In genomic region chr2:153270231-153270915, GRCm38 (mm10) we compare ENCODE assay signal across 8 mouse cellular contexts. TPM values are rescaled to one million over a fixed set of nuclear protein-coding genes. Genes with fewer than 3 reads are reported as not detected.
DNase-seq lines count a peak whose midpoint lies in the region; ATAC-seq and TF ChIP-seq lines count a peak whose summit lies in the region.
"Not testable (repeated sequence)": the region's sequence is repeated elsewhere in the genome, so short reads cannot be mapped to it uniquely, and the experiment has no call there.

No protein-coding gene starts in this region.

- not testable (repeated sequence) for H3K27ac ChIP-seq in forebrain, embryonic 11.5 days (ENCODE audit: low read depth, low read length); intestine, embryonic 15.5 days; liver, embryonic 15.5 days (replicated peaks)
- 0 out of 2 replicates have a peak overlapping the region, but pooled peaks have one; percentile 54 for H3K27ac ChIP-seq in limb, embryonic 15.5 days
- 0 out of 2 replicates have a peak overlapping the region, but pooled peaks have one; percentile 27 for H3K27ac ChIP-seq in lung, embryonic 16.5 days (ENCODE audit: low read length)
- H3K27ac ChIP-seq in midbrain, embryonic 10.5 days (replicated peaks): peak overlapping the region; percentile 39; the same call in 1 of the 2 replicates
- H3K27ac ChIP-seq in stomach, embryonic 16.5 days (ENCODE audit: low read length): peak overlapping the region; percentile 64

- not testable (repeated sequence) for TF ChIP-seq CTCF in G1E (IDR thresholded peaks at IDR 0.05; ENCODE audit: low read depth, low read length)

- H3K4me2 ChIP-seq in forebrain, embryonic 11.5 days (ENCODE audit: low read depth, low read length, severe bottlenecking); intestine, embryonic 15.5 days (replicated peaks); limb, embryonic 15.5 days; liver, embryonic 15.5 days; lung, embryonic 16.5 days (ENCODE audit: low read depth, low read length); stomach, embryonic 16.5 days (ENCODE audit: low read depth, low read length): not testable (repeated sequence)

- not testable (repeated sequence) for H3K9ac ChIP-seq in forebrain, embryonic 11.5 days (ENCODE audit: low read length); intestine, embryonic 15.5 days; limb, embryonic 15.5 days; liver, embryonic 15.5 days; lung, embryonic 16.5 days (ENCODE audit: low read length); stomach, embryonic 16.5 days (ENCODE audit: low read length)

- peak; percentile 43 for ATAC-seq in G1E (ENCODE audit: extremely low read depth, insufficient number of reproducible peaks, low FRiP score, poor library complexity, severe bottlenecking)
- ATAC-seq in forebrain, embryonic 11.5 days (replicated peaks; ENCODE audit: low FRiP score): 0 out of 2 replicates have a peak, but pooled peaks have one; percentile 24
- ATAC-seq in intestine, embryonic 15.5 days: peak; percentile 47
- ATAC-seq in limb, embryonic 15.5 days (ENCODE audit: insufficient number of reproducible peaks, low FRiP score, low TSS enrichment, low read depth): peak; percentile 53; the same call in 1 of the 2 replicates
- 0 out of 2 replicates have a peak, but pooled peaks have one; percentile 13 for ATAC-seq in liver, embryonic 15.5 days (ENCODE audit: insufficient read depth)
- peak; percentile 80 for ATAC-seq in lung, embryonic 16.5 days (ENCODE audit: low read depth)
- ATAC-seq in stomach, embryonic 16.5 days (ENCODE audit: insufficient read depth, low FRiP score): peak; percentile 65; the same call in 1 of the 2 replicates

- H3K36me3 ChIP-seq in G1E (replicated peaks): peaks cover 42% of the 10 kb centered on the region
- not testable (repeated sequence) for H3K36me3 ChIP-seq in forebrain, embryonic 11.5 days (ENCODE audit: control insufficient read depth, insufficient read depth, low read length); stomach, embryonic 16.5 days (ENCODE audit: control insufficient read depth, insufficient read depth, low read length)
- peaks cover 13% of the 10 kb centered on the region for H3K36me3 ChIP-seq in intestine, embryonic 15.5 days
- peaks cover 24% of the 10 kb centered on the region for H3K36me3 ChIP-seq in limb, embryonic 15.5 days
- H3K36me3 ChIP-seq in liver, embryonic 15.5 days (replicated peaks): peaks cover 16% of the 10 kb centered on the region
- peaks cover 18% of the 10 kb centered on the region; the same call in 1 of the 2 replicates for H3K36me3 ChIP-seq in lung, embryonic 16.5 days (ENCODE audit: control insufficient read depth, insufficient read depth, low read length)
- peaks cover 22% of the 10 kb centered on the region for H3K36me3 ChIP-seq in midbrain, embryonic 10.5 days

- H3K9me3 ChIP-seq in G1E (replicated peaks); forebrain, embryonic 11.5 days (ENCODE audit: control insufficient read depth, low read length); intestine, embryonic 15.5 days; limb, embryonic 15.5 days; liver, embryonic 15.5 days (replicated peaks); lung, embryonic 16.5 days (ENCODE audit: control insufficient read depth, low read length); midbrain, embryonic 10.5 days (replicated peaks); stomach, embryonic 16.5 days (replicated peaks; ENCODE audit: control insufficient read depth, low read length): not testable (repeated sequence)

- H3K4me3 ChIP-seq in G1E (ENCODE audit: low read depth, low read length); forebrain, embryonic 11.5 days (ENCODE audit: low read depth, low read length); intestine, embryonic 15.5 days (replicated peaks); limb, embryonic 15.5 days; liver, embryonic 15.5 days (replicated peaks); lung, embryonic 16.5 days (ENCODE audit: low read length); midbrain, embryonic 10.5 days; stomach, embryonic 16.5 days (replicated peaks; ENCODE audit: low read length): not testable (repeated sequence)

- not testable (repeated sequence) for DNase-seq in G1E (ENCODE audit: low spot score); midbrain, embryonic 10.5 days (ENCODE audit: low spot score)
- DNase-seq in forebrain, embryonic 11.5 days (ENCODE audit: low spot score): peak; percentile 38

- 74% methylated on average over 8 of the region's 8 CpGs for WGBS in forebrain, embryonic 11.5 days
- WGBS in intestine, embryonic 15.5 days: 52% methylated on average over 8 of the region's 8 CpGs
- 73% methylated on average over 8 of the region's 8 CpGs for WGBS in limb, embryonic 15.5 days
- 24% methylated on average over 8 of the region's 8 CpGs for WGBS in liver, embryonic 15.5 days (ENCODE audit: insufficient replicate concordance)
- WGBS in lung, embryonic 16.5 days: 48% methylated on average over 8 of the region's 8 CpGs
- whole genome bisulfite sequencing in midbrain, embryonic 10.5 days: 66% methylated on average over 8 of the region's 8 CpGs
- 59% methylated on average over 7 of the region's 8 CpGs for WGBS in stomach, embryonic 16.5 days

- H3K4me1 ChIP-seq in G1E (ENCODE audit: insufficient read depth, low read depth, low read length): peaks cover 72% of the 10 kb centered on the region
- not testable (repeated sequence) for H3K4me1 ChIP-seq in forebrain, embryonic 11.5 days (replicated peaks; ENCODE audit: control insufficient read depth, insufficient read depth, low read length); limb, embryonic 15.5 days; lung, embryonic 16.5 days (replicated peaks; ENCODE audit: control insufficient read depth, insufficient read depth, low read length)
- peaks cover 20% of the 10 kb centered on the region; the same call in 1 of the 2 replicates for H3K4me1 ChIP-seq in intestine, embryonic 15.5 days (replicated peaks)
- H3K4me1 ChIP-seq in liver, embryonic 15.5 days (replicated peaks): peaks cover 36% of the 10 kb centered on the region
- peaks cover 26% of the 10 kb centered on the region for H3K4me1 ChIP-seq in midbrain, embryonic 10.5 days
- H3K4me1 ChIP-seq in stomach, embryonic 16.5 days (ENCODE audit: control insufficient read depth, insufficient read depth, low read length): peaks cover 18% of the 10 kb centered on the region

- not testable (repeated sequence) for H3K27me3 ChIP-seq in G1E (ENCODE audit: insufficient read depth, low read length); forebrain, embryonic 11.5 days (ENCODE audit: control insufficient read depth, insufficient read depth, low read length); intestine, embryonic 15.5 days (replicated peaks); limb, embryonic 15.5 days; liver, embryonic 15.5 days; lung, embryonic 16.5 days (ENCODE audit: control insufficient read depth, insufficient read depth, low read depth, low read length); midbrain, embryonic 10.5 days (ENCODE audit: low read depth, poor library complexity, severe bottlenecking); stomach, embryonic 16.5 days (ENCODE audit: control insufficient read depth, insufficient read depth, low read length)

RNA-seq across cellular contexts. Expression of gene Kif3b, which starts 20.8 kb away (rescaled TPM):
- total RNA-seq in G1E (2014; fragmentation: Nextera tagmentation) (12.0 and 12.9 TPM in 2 replicates), G1E (2017) (25.2 and 26.1 TPM in 2 replicates)
- polyA plus RNA-seq in G1E (2012): 3.0 and 3.7 TPM in 2 replicates
- polyA plus RNA-seq in forebrain, embryonic 11.5 days (2014; fragmentation: Nextera tagmentation; extraction: Ambion mirVana): 7.1 and 7.4 TPM in 2 replicates
- 7.1 and 7.7 TPM in 2 replicates for polyA plus RNA-seq in intestine, embryonic 15.5 days (2015; fragmentation: Nextera tagmentation; extraction: Ambion mirVana)
- 4.8 and 6.7 TPM in 2 replicates for polyA plus RNA-seq in limb, embryonic 15.5 days (2015; fragmentation: Nextera tagmentation; extraction: Ambion mirVana)
- 1.4 and 2.0 TPM in 2 replicates for polyA plus RNA-seq in liver, embryonic 15.5 days (2015; fragmentation: Nextera tagmentation; extraction: Ambion mirVana)
- polyA plus RNA-seq in lung, embryonic 16.5 days (2015; fragmentation: Nextera tagmentation; extraction: Ambion mirVana): 7.1 TPM in 2 replicates
- 7.0 TPM in 2 replicates for polyA plus RNA-seq in midbrain, embryonic 10.5 days (2016; fragmentation: Nextera tagmentation; extraction: Ambion mirVana)
- polyA plus RNA-seq in stomach, embryonic 16.5 days (2015; fragmentation: Nextera tagmentation; extraction: Ambion mirVana): 6.7 TPM in 2 replicates

RNA-seq across cellular contexts. Expression of gene Pofut1, which starts 29.0 kb away (rescaled TPM):
- total RNA-seq in G1E (2014; fragmentation: Nextera tagmentation) (26.5 and 33.7 TPM in 2 replicates), G1E (2017) (29.5 and 30.0 TPM in 2 replicates)
- polyA plus RNA-seq in G1E (2012): 11.2 and 12.8 TPM in 2 replicates
- 7.2 and 8.1 TPM in 2 replicates for polyA plus RNA-seq in forebrain, embryonic 11.5 days (2014; fragmentation: Nextera tagmentation; extraction: Ambion mirVana)
- 11.7 and 12.1 TPM in 2 replicates for polyA plus RNA-seq in intestine, embryonic 15.5 days (2015; fragmentation: Nextera tagmentation; extraction: Ambion mirVana)
- 6.7 and 8.5 TPM in 2 replicates for polyA plus RNA-seq in limb, embryonic 15.5 days (2015; fragmentation: Nextera tagmentation; extraction: Ambion mirVana)
- polyA plus RNA-seq in liver, embryonic 15.5 days (2015; fragmentation: Nextera tagmentation; extraction: Ambion mirVana): 2.6 TPM in 2 replicates
- 6.2 and 6.7 TPM in 2 replicates for polyA plus RNA-seq in lung, embryonic 16.5 days (2015; fragmentation: Nextera tagmentation; extraction: Ambion mirVana)
- 5.9 and 6.3 TPM in 2 replicates for polyA plus RNA-seq in midbrain, embryonic 10.5 days (2016; fragmentation: Nextera tagmentation; extraction: Ambion mirVana)
- 6.7 and 8.2 TPM in 2 replicates for polyA plus RNA-seq in stomach, embryonic 16.5 days (2015; fragmentation: Nextera tagmentation; extraction: Ambion mirVana)

RNA-seq across cellular contexts. Expression of gene Plagl2, which starts 29.1 kb away (rescaled TPM):
- total RNA-seq in G1E (2014; fragmentation: Nextera tagmentation): 106 and 108 TPM in 2 replicates
- total RNA-seq in G1E (2017): 11.0 and 12.5 TPM in 2 replicates
- polyA plus RNA-seq in G1E (2012): 27.5 and 35.9 TPM in 2 replicates
- polyA plus RNA-seq in forebrain, embryonic 11.5 days (2014; fragmentation: Nextera tagmentation; extraction: Ambion mirVana): 37.4 and 40.4 TPM in 2 replicates
- polyA plus RNA-seq in intestine, embryonic 15.5 days (2015; fragmentation: Nextera tagmentation; extraction: Ambion mirVana): 46.8 and 48.0 TPM in 2 replicates
- polyA plus RNA-seq in limb, embryonic 15.5 days (2015; fragmentation: Nextera tagmentation; extraction: Ambion mirVana): 14.8 and 14.9 TPM in 2 replicates
- polyA plus RNA-seq in liver, embryonic 15.5 days (2015; fragmentation: Nextera tagmentation; extraction: Ambion mirVana): 17.1 TPM in 2 replicates
- 14.4 and 17.1 TPM in 2 replicates for polyA plus RNA-seq in lung, embryonic 16.5 days (2015; fragmentation: Nextera tagmentation; extraction: Ambion mirVana)
- polyA plus RNA-seq in midbrain, embryonic 10.5 days (2016; fragmentation: Nextera tagmentation; extraction: Ambion mirVana): 29.1 and 29.4 TPM in 2 replicates
- 19.6 and 21.8 TPM in 2 replicates for polyA plus RNA-seq in stomach, embryonic 16.5 days (2015; fragmentation: Nextera tagmentation; extraction: Ambion mirVana)

RNA-seq across cellular contexts. Expression of gene Tspyl3, which starts 45.1 kb away (rescaled TPM):
- total RNA-seq in G1E (2014; fragmentation: Nextera tagmentation): 1.1 TPM in 1 of 2 replicates, not detected in the other
- 0.23 and 0.27 TPM in 2 replicates for total RNA-seq in G1E (2017)
- 0.27 and 0.32 TPM in 2 replicates for polyA plus RNA-seq in G1E (2012)
- 4.8 and 5.6 TPM in 2 replicates for polyA plus RNA-seq in forebrain, embryonic 11.5 days (2014; fragmentation: Nextera tagmentation; extraction: Ambion mirVana)
- 10.3 and 11.4 TPM in 2 replicates for polyA plus RNA-seq in intestine, embryonic 15.5 days (2015; fragmentation: Nextera tagmentation; extraction: Ambion mirVana)
- 14.5 and 14.7 TPM in 2 replicates for polyA plus RNA-seq in limb, embryonic 15.5 days (2015; fragmentation: Nextera tagmentation; extraction: Ambion mirVana)
- polyA plus RNA-seq in liver, embryonic 15.5 days (2015; fragmentation: Nextera tagmentation; extraction: Ambion mirVana): 2.1 and 2.6 TPM in 2 replicates
- polyA plus RNA-seq in lung, embryonic 16.5 days (2015; fragmentation: Nextera tagmentation; extraction: Ambion mirVana): 8.4 and 8.7 TPM in 2 replicates
- 7.3 and 8.1 TPM in 2 replicates for polyA plus RNA-seq in midbrain, embryonic 10.5 days (2016; fragmentation: Nextera tagmentation; extraction: Ambion mirVana)
- polyA plus RNA-seq in stomach, embryonic 16.5 days (2015; fragmentation: Nextera tagmentation; extraction: Ambion mirVana): 9.2 and 9.9 TPM in 2 replicates

Comparison
In these comparisons a context has a peak if more than half of its experiments do, and no peak if none do; other contexts are left out.
1. ATAC-seq: peak in every context shown above with its lines; median percentile 80 in lung, embryonic 16.5 days; 65 in stomach, embryonic 16.5 days; 53 in limb, embryonic 15.5 days; 47 in intestine, embryonic 15.5 days; 43 in G1E; 24 in forebrain, embryonic 11.5 days; 13 in liver, embryonic 15.5 days.